Mouse (Mus musculus): ENCODE results near the gene Ccdc43.

Gene Ccdc43

GRCm38 (mm10) chr11:102697338-102698017 lies at the start of gene Ccdc43:
TSS of gene Ccdc43 (minus strand) at chr11:102697782.
- in situ Hi-C loops (cut with MboI, MseI), result no loop called here

GRCm38 (mm10) chr11:102744746-102745145 lies 47.2 kb upstream of the Ccdc43 start:
- in situ Hi-C loops (cut with MboI, MseI), result no loop called here

- in situ Hi-C loops (cut with MboI, MseI), result no loop called here
Measured at GRCm38 (mm10) chr11:102742843-102743242, 45.3 kb upstream of the Ccdc43 start.

- in situ Hi-C loops (cut with MboI, MseI), result no loop called here
Measured at GRCm38 (mm10) chr11:102742066-102742465, 44.5 kb upstream of the Ccdc43 start.

- in situ Hi-C loops (cut with MboI, MseI), result no loop called here
Measured at GRCm38 (mm10) chr11:102741129-102741950, 43.8 kb upstream of the Ccdc43 start.

- in situ Hi-C loops (cut with MboI, MseI), result no loop called here
Measured at GRCm38 (mm10) chr11:102740634-102741033, 43.1 kb upstream of the Ccdc43 start.

- in situ Hi-C loops (cut with MboI, MseI), result no loop called here
Measured at GRCm38 (mm10) chr11:102739278-102739966, 41.8 kb upstream of the Ccdc43 start.

- in situ Hi-C loops (cut with MboI, MseI), result no loop called here
Measured at GRCm38 (mm10) chr11:102738046-102738445, 40.5 kb upstream of the Ccdc43 start.

- in situ Hi-C loops (cut with MboI, MseI), result no loop called here
Measured at GRCm38 (mm10) chr11:102734961-102735360, 37.4 kb upstream of the Ccdc43 start.

- in situ Hi-C loops (cut with MboI, MseI), result no loop called here
Measured at GRCm38 (mm10) chr11:102733146-102733545, 35.6 kb upstream of the Ccdc43 start.

- in situ Hi-C loops (cut with MboI, MseI), result no loop called here
Measured at GRCm38 (mm10) chr11:102731366-102731765, 33.8 kb upstream of the Ccdc43 start.

GRCm38 (mm10) chr11:102729835-102730234 lies 32.3 kb upstream of the Ccdc43 start:
- in situ Hi-C loops (cut with MboI, MseI), result no loop called here

GRCm38 (mm10) chr11:102728614-102729013 lies 31.0 kb upstream of the Ccdc43 start:
- in situ Hi-C loops (cut with MboI, MseI), result no loop called here

GRCm38 (mm10) chr11:102725574-102725973 lies 28.0 kb upstream of the Ccdc43 start:
- in situ Hi-C loops (cut with MboI, MseI), result no loop called here

GRCm38 (mm10) chr11:102716135-102716534 lies 18.6 kb upstream of the Ccdc43 start:
- in situ Hi-C loops (cut with MboI, MseI), result loop anchor here (25.0 kb wide), 1 partner anchor 1896 kb away; the partner anchor contains the start of gene Itgb3

GRCm38 (mm10) chr11:102714578-102714977 lies 17.0 kb upstream of the Ccdc43 start:
- in situ Hi-C loops (cut with MboI, MseI), result loop anchor here (25.0 kb wide), 1 partner anchor 1898 kb away; the partner anchor contains the start of gene Itgb3

- in situ Hi-C loops (cut with MboI, MseI), result loop anchor here (25.0 kb wide), 1 partner anchor 1900 kb away; the partner anchor contains the start of gene Itgb3
Measured at GRCm38 (mm10) chr11:102712411-102712810, 14.8 kb upstream of the Ccdc43 start.

GRCm38 (mm10) chr11:102702206-102702605 lies 4.6 kb upstream of the Ccdc43 start:
- in situ Hi-C loops (cut with MboI, MseI), result loop anchor here (25.0 kb wide), 1 partner anchor 1910 kb away; the partner anchor contains the start of gene Itgb3

GRCm38 (mm10) chr11:102698018-102698476 lies 465 bp upstream of the Ccdc43 start:
- in situ Hi-C loops (cut with MboI, MseI), result no loop called here

GRCm38 (mm10) chr11:102695289-102695688 lies 2.3 kb downstream of the Ccdc43 start:
- in situ Hi-C loops (cut with MboI, MseI), result no loop called here

- in situ Hi-C loops (cut with MboI, MseI), result no loop called here
Measured at GRCm38 (mm10) chr11:102690162-102690561, 7.4 kb downstream of the Ccdc43 start.
